Mouse (Mus musculus) macrophage (primary cell): ENCODE data around the gene Eepd1. TPM values are rescaled to one million over a fixed set of nuclear protein-coding genes. Genes with fewer than 3 reads are reported as not detected.

Source experiments
- H3K27ac ChIP-seq: fragments of 350-480 bp; formaldehyde crosslinking; 2 replicates; pipeline ENCODE4 v1.9.0; 2021
- H3K36me3 ChIP-seq: fragments of 350-480 bp; formaldehyde crosslinking; 2 replicates; pipeline ENCODE4 v1.9.0; 2021; ENCODE audit errors: inconsistent target
- H3K4me3 ChIP-seq: fragments of 350-480 bp; formaldehyde crosslinking; 2 replicates; pipeline ENCODE4 v1.9.0; 2021; ENCODE audit errors: inconsistent target
- H3K79me2 ChIP-seq: fragments of 350-480 bp; formaldehyde crosslinking; 2 replicates; pipeline ENCODE4 v1.9.0; 2021; ENCODE audit errors: inconsistent target
- WGBS: methylation state at CpG from one replicate; pipeline ENCODE4 v1.1.7; 2026; ENCODE audit warnings: inconsistent platforms; ENCODE audit not compliant: missing documents; 5-methylcytosine and 5-hydroxymethylcytosine counted together
- polyA plus RNA-seq: library from polyadenylated mRNA; stranded (reverse); fragments of 250-400 nt; gene quantifications from 3 replicates; pipeline ENCODE4 v1.2.4, GENCODE M21; 2018; ENCODE audit warnings: inconsistent platforms

The Eepd1 gene
- polyA plus RNA-seq, 1 experiment from 2014 or later, result 45.8 TPM

- WGBS, result 24% methylated on average over 4 of the region's 4 CpGs
- H3K36me3 ChIP-seq, result peaks cover 18% of the 10 kb centered on the region; the same call in 1 of the 2 replicates
- no peak overlapping the region for H3K27ac ChIP-seq
- no peak overlapping the region for H3K4me3 ChIP-seq
- peaks cover 92% of the 10 kb centered on the region for H3K79me2 ChIP-seq
Measured at GRCm38 (mm10) chr9:25498770-25499169, 17.4 kb downstream of the Eepd1 start.

GRCm38 (mm10) chr9:25499306-25499705 is 18.0 kb downstream of the Eepd1 start:
- 35% methylated on average over 3 of the region's 3 CpGs for WGBS
- no peak overlapping the region for H3K27ac ChIP-seq
- no peak overlapping the region for H3K4me3 ChIP-seq
- H3K36me3 ChIP-seq, result peaks cover 12% of the 10 kb centered on the region; the same call in 1 of the 2 replicates
- peaks cover 92% of the 10 kb centered on the region; the same call in 1 of the 2 replicates for H3K79me2 ChIP-seq

GRCm38 (mm10) chr9:25500031-25500430 is 18.7 kb downstream of the Eepd1 start:
- no peak overlapping the region for H3K4me3 ChIP-seq
- H3K27ac ChIP-seq, result no peak overlapping the region
- H3K79me2 ChIP-seq, result peaks cover 92% of the 10 kb centered on the region
- 95% methylated on average over 2 of the region's 2 CpGs for WGBS
- peaks cover 10% of the 10 kb centered on the region; the same call in 1 of the 2 replicates for H3K36me3 ChIP-seq

GRCm38 (mm10) chr9:25508825-25509224 is 27.5 kb downstream of the Eepd1 start:
- peak overlapping the region; percentile 92 for H3K27ac ChIP-seq
- no peaks in the 10 kb centered on the region for H3K36me3 ChIP-seq
- 63% methylated on average over 3 of the region's 3 CpGs for WGBS
- peaks cover 85% of the 10 kb centered on the region for H3K79me2 ChIP-seq
- H3K4me3 ChIP-seq, result no peak overlapping the region

GRCm38 (mm10) chr9:25510572-25510971 is 29.2 kb downstream of the Eepd1 start:
- no peaks in the 10 kb centered on the region for H3K36me3 ChIP-seq
- WGBS, result 9% methylated on average over 11 of the region's 11 CpGs
- peak overlapping the region; percentile 92 for H3K27ac ChIP-seq
- no peak overlapping the region for H3K4me3 ChIP-seq
- peaks cover 85% of the 10 kb centered on the region for H3K79me2 ChIP-seq

- WGBS, result 98% methylated on average over 2 of the region's 2 CpGs
- Histone ChIP-seq H3K4me3 (no peak overlapping the region), H3K79me2 (peaks cover 85% of the 10 kb centered on the region), H3K36me3 (no peaks in the 10 kb centered on the region), H3K27ac (no peak overlapping the region)
Measured at GRCm38 (mm10) chr9:25513050-25513449, 31.7 kb downstream of the Eepd1 start.

- Histone ChIP-seq H3K4me3 (no peak overlapping the region), H3K27ac (no peak overlapping the region), H3K36me3 (no peaks in the 10 kb centered on the region), H3K79me2 (peaks cover 89% of the 10 kb centered on the region)
- WGBS, result 92% methylated on average over 3 of the region's 3 CpGs
Measured at GRCm38 (mm10) chr9:25513556-25513955, 32.2 kb downstream of the Eepd1 start.

GRCm38 (mm10) chr9:25516640-25517039 is 35.3 kb downstream of the Eepd1 start:
- WGBS, result 86% methylated on average over 7 of the region's 7 CpGs
- no peak overlapping the region for H3K27ac ChIP-seq
- H3K4me3 ChIP-seq, result no peak overlapping the region
- H3K79me2 ChIP-seq, result peaks cover 99% of the 10 kb centered on the region
- no peaks in the 10 kb centered on the region for H3K36me3 ChIP-seq

- Histone ChIP-seq H3K27ac (no peak overlapping the region), H3K36me3 (no peaks in the 10 kb centered on the region), H3K4me3 (no peak overlapping the region), H3K79me2 (peaks cover 98% of the 10 kb centered on the region)
- 98% methylated on average over 4 of the region's 4 CpGs for WGBS
Measured at GRCm38 (mm10) chr9:25517982-25518381, 36.6 kb downstream of the Eepd1 start.

GRCm38 (mm10) chr9:25519193-25519592 is 37.8 kb downstream of the Eepd1 start:
- H3K4me3 ChIP-seq, result no peak overlapping the region
- no peak overlapping the region for H3K27ac ChIP-seq
- H3K36me3 ChIP-seq, result no peaks in the 10 kb centered on the region
- WGBS, result 77% methylated on average over 6 of the region's 6 CpGs
- peaks cover 98% of the 10 kb centered on the region for H3K79me2 ChIP-seq

- Histone ChIP-seq H3K27ac (no peak overlapping the region), H3K79me2 (peaks cover 98% of the 10 kb centered on the region), H3K36me3 (no peaks in the 10 kb centered on the region), H3K4me3 (no peak overlapping the region)
- 97% methylated on average over 7 of the region's 7 CpGs for whole genome bisulfite sequencing
Measured at GRCm38 (mm10) chr9:25520826-25521225, 39.5 kb downstream of the Eepd1 start.

GRCm38 (mm10) chr9:25521825-25522224 is 40.5 kb downstream of the Eepd1 start:
- Histone ChIP-seq H3K4me3 (no peak overlapping the region), H3K27ac (no peak overlapping the region), H3K79me2 (peaks cover 98% of the 10 kb centered on the region), H3K36me3 (no peaks in the 10 kb centered on the region)
- WGBS, result 79% methylated on average over 2 of the region's 2 CpGs

- Histone ChIP-seq H3K79me2 (peaks cover 98% of the 10 kb centered on the region), H3K27ac (no peak overlapping the region), H3K4me3 (no peak overlapping the region), H3K36me3 (no peaks in the 10 kb centered on the region)
- 100% methylated on average over 1 of the region's 1 CpGs for WGBS
Measured at GRCm38 (mm10) chr9:25526516-25526915, 45.2 kb downstream of the Eepd1 start.

- H3K36me3 ChIP-seq, result no peaks in the 10 kb centered on the region
- H3K79me2 ChIP-seq, result peaks cover 94% of the 10 kb centered on the region
- no peak overlapping the region for H3K4me3 ChIP-seq
- H3K27ac ChIP-seq, result no peak overlapping the region
Measured at GRCm38 (mm10) chr9:25526927-25527337, 45.6 kb downstream of the Eepd1 start.

- no peak overlapping the region for H3K4me3 ChIP-seq
- WGBS, result 88% methylated on average over 7 of the region's 7 CpGs
- no peaks in the 10 kb centered on the region for H3K36me3 ChIP-seq
- no peak overlapping the region for H3K27ac ChIP-seq
- peaks cover 88% of the 10 kb centered on the region for H3K79me2 ChIP-seq
Measured at GRCm38 (mm10) chr9:25527359-25528038, 46.2 kb downstream of the Eepd1 start.

- Histone ChIP-seq H3K27ac (peak overlapping the region; percentile 57), H3K79me2 (peaks cover 89% of the 10 kb centered on the region), H3K36me3 (no peaks in the 10 kb centered on the region), H3K4me3 (no peak overlapping the region)
- WGBS, result 100% methylated on average over 1 of the region's 1 CpGs
Measured at GRCm38 (mm10) chr9:25531627-25532026, 50.3 kb downstream of the Eepd1 start.
